Mouse (Mus musculus) inflammation-experienced regulatory T-cells, adult 16 weeks (primary cell): ENCODE results near the gene Rhox4b. TPM values are rescaled to one million over a fixed set of nuclear protein-coding genes. Genes with fewer than 3 reads are reported as not detected.

Experiments
- polyA plus RNA-seq: library from polyadenylated mRNA; unstranded; fragments of 100-300 nt; shearing (Covaris generic); gene quantifications from one replicate; pipeline ENCODE4 v1.2.1, GENCODE M21; 2017

The Rhox4b gene
- polyA plus RNA-seq: 0.20 TPM

DNA sequence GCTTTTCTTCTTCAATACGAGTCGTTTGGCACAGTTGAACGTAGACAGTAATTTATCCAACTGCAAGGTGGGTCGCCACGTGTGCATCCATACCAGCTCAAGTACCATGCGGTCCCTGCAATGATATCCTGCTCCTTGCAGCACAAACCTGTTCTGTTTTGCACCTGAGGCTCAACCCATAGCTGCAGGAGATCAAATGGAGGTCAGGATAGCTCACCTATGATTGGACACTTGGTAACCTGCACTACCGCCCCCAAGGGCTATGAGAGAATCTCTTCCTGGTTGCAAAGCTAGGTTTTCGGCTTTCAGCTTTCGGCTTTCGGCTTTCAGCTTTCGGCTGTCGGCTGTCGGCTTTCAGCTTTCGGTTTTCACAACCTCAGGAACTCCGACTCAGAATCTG is at the start of gene Rhox4b:
Rhox4b (plus strand) TSS at position 301 of the 400 bp plus-strand sequence.

DNA sequence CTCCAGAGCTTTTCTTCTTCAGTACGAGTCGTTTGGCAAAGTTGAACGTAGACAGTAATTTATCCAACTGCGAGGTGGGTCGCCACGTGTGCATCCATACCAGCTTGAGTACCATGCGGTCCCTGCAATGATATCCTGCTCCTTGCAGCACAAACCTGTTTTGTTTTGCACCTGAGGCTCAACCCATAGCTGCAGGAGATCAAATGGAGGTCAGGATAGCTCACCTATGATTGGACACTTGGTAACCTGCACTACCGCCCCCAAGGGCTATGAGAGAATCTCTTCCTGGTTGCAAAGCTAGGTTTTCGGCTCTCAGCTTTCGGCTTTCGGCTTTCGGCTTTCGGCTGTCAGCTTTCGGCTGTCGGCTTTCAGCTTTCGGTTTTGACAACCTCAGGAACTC is 41.7 kb upstream of the Rhox4b start, which contains the start of gene Rhox4a2:
Rhox4a2 (plus strand) TSS at position 301 of the 400 bp plus-strand sequence.

GRCm38 (mm10) chrX:37411767-37412166 is 20.5 kb upstream of the Rhox4b start, which contains the start of gene Rhox2b:
TSS of gene Rhox2b (plus strand) at chrX:37412067.

DNA sequence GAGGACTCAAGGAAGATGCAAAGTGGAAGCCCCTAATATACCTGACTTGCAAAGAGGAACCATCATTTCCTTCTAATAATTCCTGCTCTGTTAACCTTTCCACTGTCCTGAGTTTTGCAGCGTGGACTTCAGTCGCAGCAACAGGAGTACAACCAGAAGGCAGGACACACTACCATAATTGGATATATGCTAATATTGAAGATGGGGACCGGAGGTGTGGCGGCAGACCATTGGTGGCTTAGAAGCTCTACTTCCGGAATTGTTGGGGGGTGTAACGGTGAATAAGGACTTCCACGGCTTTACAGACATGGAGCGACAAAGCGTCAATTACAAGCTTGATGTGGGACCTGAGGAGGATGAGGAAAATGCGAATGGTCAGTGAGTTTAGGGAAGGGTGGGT is 21.1 kb downstream of the Rhox4b start, which contains the start of gene Rhox2c:
Rhox2c (plus strand) TSS at position 301 of the 400 bp plus-strand sequence.

GRCm38 (mm10) chrX:37458285-37458684 is 26.0 kb downstream of the Rhox4b start, which contains the start of gene Rhox3c:
TSS of gene Rhox3c (plus strand) at chrX:37458585.

GRCm38 (mm10) chrX:37480037-37480436 is 47.7 kb downstream of the Rhox4b start, which contains the start of gene Rhox4c:
TSS of gene Rhox4c (plus strand) at chrX:37480337.

Other genes starting within 250 kb of the Rhox4b start
- 231 TPM for gene Ndufa1, start 241.3 kb upstream of the Rhox4b start, polyA plus RNA-seq
- 13.8 TPM for gene Rnf113a1, start 241.2 kb upstream of the Rhox4b start, polyA plus RNA-seq
- not detected for gene Gm9, start 221.5 kb upstream of the Rhox4b start, polyA plus RNA-seq
- not detected for gene Rhox1, start 210.2 kb upstream of the Rhox4b start, polyA plus RNA-seq
- gene Rhox2a, start 187.5 kb upstream of the Rhox4b start, polyA plus RNA-seq: not detected
- gene Rhox3a, start 182.6 kb upstream of the Rhox4b start, polyA plus RNA-seq: not detected
- 0.28 TPM for gene Rhox4a, start 167.2 kb upstream of the Rhox4b start, polyA plus RNA-seq
- not detected for gene Rhox3a2, start 52.5 kb upstream of the Rhox4b start, polyA plus RNA-seq
- not detected for gene Rhox4a2, start 41.6 kb upstream of the Rhox4b start, polyA plus RNA-seq
- gene Rhox2b, start 20.4 kb upstream of the Rhox4b start, polyA plus RNA-seq: not detected
- not detected for gene Rhox2c, start 21.2 kb downstream of the Rhox4b start, polyA plus RNA-seq
- not detected for gene Rhox3c, start 26.1 kb downstream of the Rhox4b start, polyA plus RNA-seq
- not detected for gene Rhox4c, start 47.8 kb downstream of the Rhox4b start, polyA plus RNA-seq
- not detected for gene Rhox2d, start 60.9 kb downstream of the Rhox4b start, polyA plus RNA-seq
- gene Rhox4d, start 81.9 kb downstream of the Rhox4b start, polyA plus RNA-seq: not detected
- not detected for gene Rhox2e, start 98.0 kb downstream of the Rhox4b start, polyA plus RNA-seq
- gene Rhox3e, start 109.5 kb downstream of the Rhox4b start, polyA plus RNA-seq: not detected
- gene Rhox4e, start 124.9 kb downstream of the Rhox4b start, polyA plus RNA-seq: not detected
- gene Rhox2f, start 138.9 kb downstream of the Rhox4b start, polyA plus RNA-seq: not detected
- gene Rhox3f, start 148.5 kb downstream of the Rhox4b start, polyA plus RNA-seq: not detected
- gene Rhox4f, start 175.2 kb downstream of the Rhox4b start, polyA plus RNA-seq: not detected
- not detected for gene Rhox3g, start 196.1 kb downstream of the Rhox4b start, polyA plus RNA-seq
- not detected for gene Rhox2g, start 211.0 kb downstream of the Rhox4b start, polyA plus RNA-seq
- gene Rhox4g, start 218.8 kb downstream of the Rhox4b start, polyA plus RNA-seq: not detected
- gene Rhox3h, start 236.3 kb downstream of the Rhox4b start, polyA plus RNA-seq: not detected
- gene Rhox2h, start 240.8 kb downstream of the Rhox4b start, polyA plus RNA-seq: not detected